Mouse (Mus musculus): ENCODE measurements around the gene Srebf1. TPM values are rescaled to one million over a fixed set of nuclear protein-coding genes. Genes with fewer than 3 reads are reported as not detected.

Srebf1 gene
- polyA plus RNA-seq, 1 experiment from 2014 or later = 54.1 TPM

- H3K9ac ChIP-seq (replicated peaks) = no peak overlapping the region
- 90% methylated on average over 5 of the region's 5 CpGs for WGBS
- peaks cover 26% of the 10 kb centered on the region for H3K4me1 ChIP-seq (replicated peaks)
- H3K27me3 ChIP-seq = no peaks in the 10 kb centered on the region
- 0 out of 2 replicates have a peak, but pooled peaks cover 3% of the 10 kb centered on the region for H3K9me3 ChIP-seq
- no peak overlapping the region for H3K4me2 ChIP-seq
- no peak for ATAC-seq (ENCODE audit: insufficient number of reproducible peaks, insufficient read depth, low FRiP score, low TSS enrichment, low read depth)
- no peak overlapping the region for H3K4me3 ChIP-seq (replicated peaks)
- peaks cover 31% of the 10 kb centered on the region for H3K36me3 ChIP-seq
- no peak overlapping the region for H3K27ac ChIP-seq
These were observed 31.9 kb upstream of the Srebf1 start for GRCm38 (mm10) chr11:60254308-60254707.

- Histone ChIP-seq H3K9ac (replicated peaks) (no peak overlapping the region), H3K9me3 (0 out of 2 replicates have a peak, but pooled peaks cover 3% of the 10 kb centered on the region), H3K36me3 (peaks cover 23% of the 10 kb centered on the region), H3K4me1 (replicated peaks) (peaks cover 33% of the 10 kb centered on the region), H3K27me3 (no peaks in the 10 kb centered on the region), H3K4me2 (no peak overlapping the region), H3K27ac (no peak overlapping the region), H3K4me3 (replicated peaks) (no peak overlapping the region)
- no peak for ATAC-seq (ENCODE audit: insufficient number of reproducible peaks, insufficient read depth, low FRiP score, low TSS enrichment, low read depth)
- WGBS = 98% methylated on average over 2 of the region's 2 CpGs
These were observed 31.2 kb upstream of the Srebf1 start for GRCm38 (mm10) chr11:60253546-60253945.

DNA sequence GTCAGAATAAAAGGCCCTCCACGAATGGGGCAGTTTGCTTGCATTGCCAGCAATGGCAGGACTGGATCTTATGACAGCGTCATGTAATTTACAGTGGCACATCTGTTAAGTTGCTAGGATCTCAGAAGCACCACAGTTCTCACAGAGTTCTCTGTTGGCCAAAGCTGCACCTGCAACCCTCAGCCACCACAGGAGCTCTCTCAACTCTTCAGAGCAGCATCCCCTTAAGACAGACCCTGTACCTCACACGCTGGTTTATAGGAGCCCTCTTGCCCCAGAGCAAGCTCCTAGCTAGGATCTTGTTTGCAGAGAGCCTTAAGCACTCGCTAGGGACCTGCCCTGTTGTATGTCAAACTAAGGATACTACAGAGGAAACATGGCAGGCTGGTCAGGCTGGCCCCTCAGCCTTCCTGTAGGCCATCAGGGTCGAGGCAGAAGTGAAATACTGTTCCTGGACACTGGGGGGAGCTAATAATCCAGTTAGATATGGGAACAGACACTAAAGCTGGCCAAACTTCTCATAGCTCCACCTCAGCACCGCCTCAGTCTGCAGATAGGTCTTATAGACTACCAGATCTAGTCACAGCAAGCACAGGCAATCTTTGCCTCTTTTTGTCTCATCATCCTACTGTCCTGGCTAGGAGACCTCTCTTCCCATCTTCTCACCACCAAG is 28.7 kb upstream of the Srebf1 start:
- H3K4me1 ChIP-seq (replicated peaks) = peaks cover 27% of the 10 kb centered on the region
- 0 out of 2 replicates have a peak, but pooled peaks cover 3% of the 10 kb centered on the region for H3K9me3 ChIP-seq
- no peak overlapping the region for H3K4me2 ChIP-seq
- 0 out of 2 replicates have a peak overlapping the region, but pooled peaks have one; percentile 4 for H3K27ac ChIP-seq
- WGBS = 54% methylated on average over 6 of the region's 6 CpGs
- no peak overlapping the region for H3K9ac ChIP-seq (replicated peaks)
- H3K36me3 ChIP-seq = peaks cover 16% of the 10 kb centered on the region
- H3K4me3 ChIP-seq (replicated peaks) = no peak overlapping the region
- H3K27me3 ChIP-seq = no peaks in the 10 kb centered on the region
- no peak for ATAC-seq (ENCODE audit: insufficient number of reproducible peaks, insufficient read depth, low FRiP score, low TSS enrichment, low read depth)

- Histone ChIP-seq H3K27ac (no peak overlapping the region), H3K27me3 (no peaks in the 10 kb centered on the region), H3K36me3 (peaks cover 17% of the 10 kb centered on the region), H3K4me2 (no peak overlapping the region), H3K4me1 (replicated peaks) (peaks cover 18% of the 10 kb centered on the region), H3K9me3 (0 out of 2 replicates have a peak, but pooled peaks cover 3% of the 10 kb centered on the region), H3K4me3 (replicated peaks) (no peak overlapping the region), H3K9ac (replicated peaks) (no peak overlapping the region)
- WGBS = 79% methylated on average over 2 of the region's 2 CpGs
- no peak for ATAC-seq (ENCODE audit: insufficient number of reproducible peaks, insufficient read depth, low FRiP score, low TSS enrichment, low read depth)
These were observed 27.5 kb upstream of the Srebf1 start for GRCm38 (mm10) chr11:60249885-60250284.

DNA sequence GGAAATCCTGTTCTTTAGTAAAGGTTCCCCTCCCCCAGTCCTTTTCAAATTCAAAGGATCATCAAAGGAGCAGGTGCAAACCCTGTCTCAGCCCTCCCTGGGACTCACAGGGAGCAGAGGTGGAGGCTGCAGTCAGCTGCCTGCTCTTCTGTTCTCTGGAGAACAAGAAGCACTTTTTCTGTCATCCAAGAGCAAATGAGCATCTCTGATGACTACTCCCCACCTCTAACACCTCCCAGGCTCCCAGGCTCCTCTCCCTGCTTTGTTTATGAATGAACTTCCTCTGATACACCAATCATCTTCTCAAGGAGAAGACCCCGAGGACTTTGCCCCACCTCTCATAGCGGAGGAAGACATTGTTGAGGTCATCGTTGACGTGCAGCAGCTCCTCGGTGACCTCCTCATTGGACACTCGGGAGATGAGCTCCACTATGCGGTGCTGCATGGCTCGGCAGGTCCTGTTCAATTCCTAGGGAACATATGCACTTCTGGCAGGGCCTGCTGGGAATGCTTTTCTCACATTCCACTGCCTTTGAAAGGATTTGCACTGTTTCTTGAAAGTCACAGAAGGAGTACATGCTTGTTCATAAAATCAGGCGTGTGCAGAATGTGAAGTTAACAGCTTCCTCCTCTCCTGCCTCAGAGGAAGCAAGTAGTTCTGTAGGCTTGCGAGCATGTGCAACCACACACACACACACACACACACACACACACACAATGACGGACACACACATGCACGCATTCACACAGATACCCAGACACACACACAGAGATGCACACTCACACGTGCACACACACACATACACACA is 26.4 kb upstream of the Srebf1 start:
- H3K4me1 ChIP-seq (replicated peaks) = peaks cover 18% of the 10 kb centered on the region
- WGBS = 44% methylated on average over 13 of the region's 13 CpGs
- peaks cover 13% of the 10 kb centered on the region for H3K36me3 ChIP-seq
- no peak overlapping the region for H3K9ac ChIP-seq (replicated peaks)
- no peak for ATAC-seq (ENCODE audit: insufficient number of reproducible peaks, insufficient read depth, low FRiP score, low TSS enrichment, low read depth)
- peak overlapping the region; percentile 60; the same call in 1 of the 2 replicates for H3K27ac ChIP-seq
- no peak overlapping the region for H3K4me3 ChIP-seq (replicated peaks)
- H3K27me3 ChIP-seq = no peaks in the 10 kb centered on the region
- 0 out of 2 replicates have a peak, but pooled peaks cover 3% of the 10 kb centered on the region for H3K9me3 ChIP-seq
- no peak overlapping the region for H3K4me2 ChIP-seq

GRCm38 (mm10) chr11:60247753-60248550 is 25.6 kb upstream of the Srebf1 start:
- H3K4me3 ChIP-seq (replicated peaks) = no peak overlapping the region
- H3K4me2 ChIP-seq = no peak overlapping the region
- H3K9me3 ChIP-seq = 0 out of 2 replicates have a peak, but pooled peaks cover 3% of the 10 kb centered on the region
- no peak overlapping the region for H3K27ac ChIP-seq
- ATAC-seq (ENCODE audit: insufficient number of reproducible peaks, insufficient read depth, low FRiP score, low TSS enrichment, low read depth) = no peak
- 42% methylated on average over 5 of the region's 5 CpGs for WGBS
- H3K36me3 ChIP-seq = peaks cover 10% of the 10 kb centered on the region; the same call in 1 of the 2 replicates
- H3K9ac ChIP-seq (replicated peaks) = no peak overlapping the region
- H3K4me1 ChIP-seq (replicated peaks) = peaks cover 18% of the 10 kb centered on the region
- H3K27me3 ChIP-seq = no peaks in the 10 kb centered on the region

DNA sequence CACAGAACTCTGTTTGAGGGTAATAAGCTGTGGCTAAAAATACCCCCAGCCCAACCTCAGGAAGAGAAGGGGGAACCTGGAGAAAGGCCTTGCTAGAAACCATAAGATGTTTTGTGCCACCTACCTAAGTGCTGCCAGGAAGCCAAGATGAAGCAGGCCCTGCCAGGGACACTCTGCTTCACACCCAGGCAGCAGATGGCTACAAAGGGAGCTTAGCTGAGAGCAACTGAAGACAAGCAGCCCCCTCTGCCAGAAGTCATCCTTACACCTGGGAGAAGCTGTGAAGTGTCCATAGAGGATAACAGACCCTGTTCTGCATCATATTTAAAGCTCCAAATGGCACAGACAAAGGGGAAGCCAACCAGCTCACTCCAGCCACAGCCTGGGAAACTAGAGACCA is 23.7 kb upstream of the Srebf1 start:
- no peak for ATAC-seq (ENCODE audit: insufficient number of reproducible peaks, insufficient read depth, low FRiP score, low TSS enrichment, low read depth)
- H3K27ac ChIP-seq = no peak overlapping the region
- H3K9me3 ChIP-seq = 0 out of 2 replicates have a peak, but pooled peaks cover 3% of the 10 kb centered on the region
- H3K4me1 ChIP-seq (replicated peaks) = peaks cover 10% of the 10 kb centered on the region
- H3K4me3 ChIP-seq (replicated peaks) = no peak overlapping the region
- no peak overlapping the region for H3K9ac ChIP-seq (replicated peaks)
- no peak overlapping the region for H3K4me2 ChIP-seq
- H3K27me3 ChIP-seq = no peaks in the 10 kb centered on the region
- H3K36me3 ChIP-seq = peaks cover 16% of the 10 kb centered on the region; the same call in 1 of the 2 replicates

DNA sequence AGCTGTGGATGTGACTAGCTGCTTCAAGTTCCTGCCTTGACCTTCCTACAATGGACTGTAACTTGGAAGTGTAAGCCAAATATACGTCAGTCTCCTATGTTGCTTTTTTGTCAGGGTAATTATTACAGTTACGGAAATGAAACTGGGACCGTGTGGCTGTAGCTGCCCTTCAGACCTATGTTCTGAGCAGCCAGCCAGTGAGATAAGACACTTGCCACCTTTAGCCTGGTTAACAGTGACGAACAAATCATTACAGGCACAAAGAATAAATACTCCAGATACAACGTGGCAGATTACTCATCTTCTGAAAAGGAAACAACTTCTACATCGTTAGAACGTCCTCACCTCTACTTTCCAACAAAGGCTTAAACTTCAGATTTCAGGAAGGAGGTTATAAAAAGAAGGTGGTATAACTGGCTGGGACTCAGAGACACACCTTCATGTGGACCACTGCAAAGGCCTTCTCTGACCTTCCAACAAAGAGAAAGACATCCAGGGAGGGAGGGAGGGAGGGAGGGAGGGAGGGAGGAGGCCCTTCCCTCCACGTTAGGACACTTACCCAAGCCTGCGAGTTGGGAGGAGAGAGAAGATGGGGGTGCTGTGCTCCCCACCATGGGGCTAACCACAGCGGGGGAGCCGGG is 22.2 kb upstream of the Srebf1 start:
- Histone ChIP-seq H3K4me2 (no peak overlapping the region), H3K4me1 (replicated peaks) (peaks cover 10% of the 10 kb centered on the region), H3K9me3 (no peaks in the 10 kb centered on the region), H3K9ac (replicated peaks) (no peak overlapping the region), H3K4me3 (replicated peaks) (no peak overlapping the region), H3K36me3 (peaks cover 29% of the 10 kb centered on the region), H3K27me3 (no peaks in the 10 kb centered on the region), H3K27ac (no peak overlapping the region)
- 75% methylated on average over 11 of the region's 11 CpGs for WGBS
- ATAC-seq (ENCODE audit: insufficient number of reproducible peaks, insufficient read depth, low FRiP score, low TSS enrichment, low read depth) = no peak

- no peak overlapping the region for H3K9ac ChIP-seq (replicated peaks)
- H3K4me1 ChIP-seq (replicated peaks) = no peaks in the 10 kb centered on the region
- H3K4me2 ChIP-seq = no peak overlapping the region
- 86% methylated on average over 4 of the region's 4 CpGs for WGBS
- H3K27ac ChIP-seq = no peak overlapping the region
- peaks cover 46% of the 10 kb centered on the region for H3K36me3 ChIP-seq
- ATAC-seq (ENCODE audit: insufficient number of reproducible peaks, insufficient read depth, low FRiP score, low TSS enrichment, low read depth) = no peak
- H3K9me3 ChIP-seq = no peaks in the 10 kb centered on the region
- no peak overlapping the region for H3K4me3 ChIP-seq (replicated peaks)
- H3K27me3 ChIP-seq = no peaks in the 10 kb centered on the region
These were observed 18.1 kb upstream of the Srebf1 start for GRCm38 (mm10) chr11:60240509-60240908.

DNA sequence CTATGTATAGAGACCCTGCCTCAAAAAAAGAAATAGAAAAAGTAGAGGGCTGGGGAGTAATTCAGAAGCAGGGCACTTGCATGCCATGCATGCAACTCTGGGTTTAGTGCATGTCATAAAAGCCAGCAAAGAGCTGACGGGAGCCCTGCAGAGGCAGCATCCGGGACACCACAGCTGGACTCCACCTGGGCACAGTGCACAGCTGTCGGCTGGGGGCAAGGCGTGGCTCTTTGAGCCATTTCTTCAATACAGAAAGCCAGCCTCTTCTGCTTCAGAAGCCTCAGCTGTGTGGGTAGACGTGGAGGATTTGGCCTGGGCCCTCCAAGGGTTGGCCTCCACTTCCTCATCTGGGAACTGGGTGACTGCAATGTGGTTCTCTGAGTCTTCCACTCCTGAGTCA is 13.0 kb upstream of the Srebf1 start:
- Histone ChIP-seq H3K27ac (no peak overlapping the region), H3K4me2 (no peak overlapping the region), H3K36me3 (peaks cover 27% of the 10 kb centered on the region), H3K9ac (replicated peaks) (no peak overlapping the region), H3K4me1 (replicated peaks) (peaks cover 24% of the 10 kb centered on the region), H3K4me3 (replicated peaks) (no peak overlapping the region), H3K27me3 (no peaks in the 10 kb centered on the region), H3K9me3 (no peaks in the 10 kb centered on the region)
- WGBS = 46% methylated on average over 5 of the region's 5 CpGs
- ATAC-seq (ENCODE audit: insufficient number of reproducible peaks, insufficient read depth, low FRiP score, low TSS enrichment, low read depth) = no peak

Data from limb, embryonic 12.5 days (tissue).